Mouse (Mus musculus): Measurements from ENCODE around the gene Mecom.

DNA sequence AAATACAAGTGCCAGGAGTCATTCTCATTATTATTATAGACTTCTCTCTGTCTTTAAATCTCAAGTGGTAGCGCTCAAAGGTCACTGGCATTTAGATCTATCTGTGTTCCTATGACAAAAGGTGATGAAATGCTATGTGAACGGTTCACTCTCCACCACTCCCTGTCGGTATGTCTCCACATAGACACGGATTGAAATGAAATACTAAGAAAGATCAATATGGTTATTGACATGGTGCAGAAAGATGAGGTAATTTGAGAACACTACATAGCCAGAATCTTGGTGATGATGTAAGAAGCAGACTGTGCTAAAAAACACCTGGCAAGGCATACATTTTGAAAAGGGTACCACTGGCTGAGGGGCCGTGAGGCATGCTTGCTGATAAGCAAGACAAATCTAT lies 294.1 kb downstream of the Mecom start:
- TF ChIP-seq TAL1 (IDR thresholded peaks at IDR 0.05; ENCODE audit: low read length): no peak
- no peak for TF ChIP-seq GATA1 (IDR thresholded peaks at IDR 0.05; ENCODE audit: low read length)
